Mouse (Mus musculus) urinary bladder, postnatal 25 days (tissue): ENCODE results near the gene Dazap1.
A peak's percentile ranks its signal among the peaks of the same experiment; 100 is the strongest.

Source experiments
- DNase-seq: peaks from one replicate; pipeline ENCODE4 v3.0.0; 2022; ENCODE audit warnings: low spot score

Gene Dazap1

GRCm38 (mm10) chr10:80299301-80299700, 38.0 kb downstream of the Dazap1 start:
- DNase-seq, result no peak

DNA sequence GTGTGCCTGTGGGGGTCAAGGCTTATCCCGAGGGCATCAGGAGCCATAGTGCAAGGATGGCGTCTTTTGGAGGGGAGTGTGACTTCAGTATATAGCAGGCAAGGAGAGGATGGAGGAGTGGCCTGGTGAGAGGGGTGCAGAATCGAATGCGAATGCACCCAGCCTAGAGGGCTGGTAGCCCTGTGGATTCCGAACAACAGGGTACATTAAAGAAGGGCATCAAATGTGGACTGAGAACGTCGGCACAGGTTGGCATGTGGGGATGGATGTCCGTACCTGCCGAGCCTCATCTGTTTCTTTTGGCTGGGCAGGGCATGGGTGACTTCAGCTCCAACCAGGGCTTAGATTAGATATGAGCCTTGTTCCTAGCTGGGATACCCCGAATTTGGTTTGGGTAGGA, 38.5 kb downstream of the Dazap1 start:
- DNase-seq, result no peak

DNA sequence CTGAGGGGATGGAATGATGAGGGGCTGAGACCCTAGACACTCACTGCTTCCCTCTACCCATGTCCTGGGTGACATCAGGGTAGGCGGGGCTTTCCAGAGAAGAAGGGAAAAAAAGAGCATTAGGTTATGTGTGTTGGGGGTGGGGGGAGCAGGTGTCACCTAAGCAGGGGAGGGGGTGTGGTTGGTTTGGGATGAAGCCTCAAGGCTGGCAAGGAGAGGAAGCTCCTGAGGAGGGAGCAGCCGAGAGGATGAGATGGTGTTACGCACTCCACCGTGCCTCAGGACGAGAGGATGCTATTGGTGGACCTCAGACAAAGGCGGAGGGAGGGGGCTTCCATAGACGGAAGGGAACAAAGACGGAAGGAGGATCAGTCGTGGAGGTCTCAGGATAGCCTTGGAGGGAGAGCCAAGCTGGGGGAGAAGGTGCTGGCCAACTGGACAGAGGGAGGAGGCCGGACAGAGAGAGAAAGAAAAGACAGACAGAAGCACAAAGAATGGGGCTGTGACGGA, 39.4 kb downstream of the Dazap1 start:
- no peak for DNase-seq

DNA sequence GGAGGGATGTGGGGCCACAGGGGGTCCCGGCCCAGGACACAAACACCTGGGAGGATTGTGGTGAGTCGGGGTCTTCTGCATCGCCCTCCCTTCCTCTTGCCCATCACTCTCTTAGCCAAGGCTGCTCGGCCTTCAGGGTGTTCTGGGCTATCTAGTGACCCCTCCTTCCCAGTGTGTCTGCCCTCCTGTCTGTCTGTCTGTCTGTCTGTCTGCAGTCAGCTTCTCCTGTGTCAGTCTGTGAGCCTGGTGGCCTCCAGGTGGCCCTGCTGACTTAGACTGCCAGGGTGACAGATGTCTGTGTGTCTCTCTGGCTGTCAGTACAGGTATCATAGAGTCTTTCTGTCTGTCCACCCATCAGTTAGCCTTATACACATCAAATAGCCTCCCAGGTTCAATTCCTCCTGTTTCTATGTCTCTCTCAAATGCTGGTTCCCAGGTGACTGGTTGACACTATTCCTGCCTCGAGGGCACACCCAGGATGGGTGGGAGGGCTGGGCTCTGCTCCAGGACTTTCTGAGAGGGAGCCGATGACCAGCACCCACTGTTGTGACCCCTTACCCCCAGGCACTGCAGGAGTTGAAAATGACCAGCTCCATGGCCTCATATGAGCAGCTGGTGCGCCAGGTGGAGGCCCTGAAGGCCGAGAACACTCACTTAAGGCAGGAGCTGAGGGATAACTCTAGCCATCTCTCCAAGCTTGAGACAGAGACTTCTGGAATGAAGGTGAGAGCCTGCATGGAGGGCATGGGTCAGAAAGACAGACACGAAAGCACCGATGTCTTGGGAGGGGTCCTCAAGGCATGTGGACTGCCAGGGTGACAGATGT, 40.2 kb downstream of the Dazap1 start:
- no peak for DNase-seq

DNA sequence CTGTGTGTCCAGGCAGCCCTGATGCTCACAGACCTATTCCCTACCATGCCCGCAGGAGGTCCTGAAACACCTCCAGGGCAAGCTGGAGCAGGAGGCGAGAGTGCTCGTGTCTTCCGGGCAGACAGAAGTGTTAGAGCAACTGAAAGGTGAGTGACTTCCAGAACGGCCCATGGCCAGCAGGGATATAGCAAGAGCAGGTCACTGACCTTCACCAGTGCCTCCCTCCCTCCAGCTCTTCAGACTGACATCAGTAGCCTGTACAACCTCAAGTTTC, 40.7 kb downstream of the Dazap1 start:
- DNase-seq, result no peak

- peak; percentile 53 for DNase-seq
Measured at GRCm38 (mm10) chr10:80302471-80302881, 41.2 kb downstream of the Dazap1 start.

GRCm38 (mm10) chr10:80304458-80304857, 43.2 kb downstream of the Dazap1 start:
- no peak for DNase-seq

- no peak for DNase-seq
Measured at GRCm38 (mm10) chr10:80304862-80305261, 43.6 kb downstream of the Dazap1 start.

DNA sequence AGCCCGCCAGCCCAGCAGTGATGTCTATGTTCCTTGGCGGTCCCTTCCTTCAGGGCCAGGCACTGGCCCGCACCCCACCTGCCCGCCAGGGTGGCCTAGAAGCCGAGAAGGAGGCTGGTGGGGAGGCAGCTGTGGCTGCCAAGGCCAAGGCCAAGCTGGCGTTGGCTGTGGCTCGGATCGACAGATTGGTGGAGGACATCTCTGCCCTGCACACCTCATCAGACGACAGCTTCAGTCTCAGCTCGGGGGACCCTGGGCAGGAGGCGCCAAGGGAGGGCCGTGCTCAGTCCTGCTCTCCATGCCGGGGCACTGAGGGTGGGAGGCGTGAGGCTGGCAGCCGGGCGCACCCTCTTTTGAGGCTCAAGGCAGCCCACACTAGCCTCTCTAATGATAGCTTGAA, 50.3 kb downstream of the Dazap1 start:
- no peak for DNase-seq

DNA sequence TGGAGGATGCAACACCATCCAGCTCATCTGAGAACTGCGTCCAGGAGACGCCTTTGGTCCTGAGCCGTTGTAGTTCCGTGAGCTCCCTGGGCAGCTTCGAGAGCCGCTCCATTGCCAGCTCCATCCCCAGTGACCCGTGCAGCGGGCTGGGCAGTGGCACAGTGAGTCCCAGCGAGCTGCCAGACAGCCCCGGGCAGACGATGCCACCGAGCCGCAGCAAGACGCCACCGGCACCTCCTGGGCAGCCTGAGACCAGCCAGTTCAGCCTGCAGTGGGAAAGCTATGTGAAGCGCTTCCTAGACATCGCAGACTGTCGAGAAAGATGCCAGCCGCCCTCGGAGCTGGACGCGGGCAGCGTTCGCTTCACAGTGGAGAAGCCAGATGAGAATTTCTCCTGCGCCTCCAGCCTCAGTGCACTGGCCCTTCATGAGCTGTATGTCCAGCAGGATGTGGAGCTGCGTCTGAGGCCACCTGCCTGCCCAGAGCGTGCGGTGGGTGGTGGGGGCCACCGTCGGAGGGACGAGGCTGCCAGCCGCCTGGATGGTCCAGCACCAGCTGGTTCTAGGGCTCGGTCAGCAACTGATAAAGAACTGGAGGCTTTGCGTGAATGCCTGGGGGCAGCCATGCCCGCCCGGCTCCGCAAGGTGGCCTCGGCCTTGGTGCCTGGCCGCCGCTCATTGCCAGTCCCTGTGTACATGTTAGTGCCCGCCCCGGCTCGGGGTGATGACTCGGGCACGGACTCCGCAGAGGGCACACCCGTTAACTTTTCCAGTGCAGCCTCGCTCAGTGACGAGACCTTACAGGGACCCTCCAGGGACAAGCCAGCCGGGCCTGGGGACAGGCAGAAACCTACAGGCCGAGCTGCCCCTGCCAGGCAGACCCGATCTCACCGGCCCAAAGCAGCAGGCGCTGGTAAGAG, 51.6 kb downstream of the Dazap1 start:
- DNase-seq, result no peak

DNA sequence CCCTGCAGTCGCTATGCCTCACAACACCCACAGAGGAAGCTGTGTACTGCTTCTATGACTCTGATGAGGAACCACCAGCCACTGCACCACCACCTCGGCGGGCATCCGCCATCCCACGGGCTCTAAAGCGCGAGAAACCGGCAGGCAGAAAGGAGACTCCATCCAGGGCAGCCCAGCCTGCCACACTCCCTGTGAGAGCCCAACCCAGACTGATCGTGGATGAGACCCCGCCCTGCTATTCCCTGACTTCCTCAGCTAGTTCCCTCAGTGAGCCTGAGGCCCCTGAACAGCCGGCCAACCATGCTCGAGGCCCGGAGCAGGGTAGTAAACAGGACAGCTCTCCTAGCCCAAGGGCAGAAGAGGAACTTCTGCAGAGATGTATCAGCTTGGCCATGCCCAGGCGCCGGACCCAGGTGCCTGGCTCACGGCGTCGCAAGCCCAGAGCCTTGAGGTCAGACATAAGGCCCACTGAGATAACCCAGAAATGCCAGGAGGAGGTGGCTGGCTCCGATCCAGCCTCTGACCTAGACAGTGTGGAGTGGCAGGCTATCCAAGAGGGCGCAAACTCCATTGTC, 52.4 kb downstream of the Dazap1 start:
- no peak for DNase-seq

DNA sequence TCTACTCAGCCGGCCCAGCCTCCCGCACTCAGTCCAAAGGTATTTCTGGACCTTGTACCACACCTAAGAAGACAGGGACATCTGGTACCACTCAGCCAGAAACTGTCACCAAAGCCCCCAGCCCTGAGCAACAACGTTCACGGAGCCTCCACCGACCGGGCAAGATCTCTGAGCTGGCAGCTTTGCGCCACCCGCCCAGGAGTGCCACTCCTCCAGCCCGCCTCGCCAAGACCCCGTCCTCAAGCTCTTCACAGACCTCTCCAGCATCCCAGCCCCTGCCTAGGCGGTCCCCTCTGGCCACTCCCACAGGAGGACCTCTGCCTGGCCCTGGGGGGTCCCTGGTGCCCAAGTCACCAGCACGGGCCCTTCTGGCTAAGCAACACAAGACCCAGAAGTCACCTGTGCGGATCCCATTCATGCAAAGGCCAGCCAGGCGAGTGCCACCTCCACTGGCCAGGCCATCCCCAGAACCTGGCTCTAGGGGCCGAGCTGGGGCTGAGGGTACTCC, 53.3 kb downstream of the Dazap1 start:
- DNase-seq, result no peak

DNA sequence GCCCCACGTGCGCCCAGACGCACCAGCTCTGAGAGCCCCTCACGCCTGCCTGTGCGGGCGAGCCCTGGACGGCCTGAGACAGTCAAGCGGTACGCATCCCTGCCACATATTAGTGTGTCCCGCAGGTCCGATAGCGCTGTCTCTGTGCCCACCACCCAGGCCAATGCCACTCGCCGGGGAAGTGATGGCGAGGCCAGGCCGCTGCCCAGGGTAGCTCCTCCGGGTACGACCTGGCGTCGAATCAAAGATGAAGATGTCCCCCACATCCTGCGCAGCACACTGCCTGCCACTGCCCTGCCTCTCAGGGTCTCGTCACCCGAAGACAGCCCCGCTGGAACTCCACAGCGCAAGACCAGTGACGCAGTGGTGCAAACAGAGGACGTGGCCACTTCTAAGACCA, 54.0 kb downstream of the Dazap1 start:
- no peak for DNase-seq

GRCm38 (mm10) chr10:80316359-80316781, 55.1 kb downstream of the Dazap1 start:
- DNase-seq, result no peak

GRCm38 (mm10) chr10:80317011-80317410, 55.7 kb downstream of the Dazap1 start:
- no peak for DNase-seq

DNA sequence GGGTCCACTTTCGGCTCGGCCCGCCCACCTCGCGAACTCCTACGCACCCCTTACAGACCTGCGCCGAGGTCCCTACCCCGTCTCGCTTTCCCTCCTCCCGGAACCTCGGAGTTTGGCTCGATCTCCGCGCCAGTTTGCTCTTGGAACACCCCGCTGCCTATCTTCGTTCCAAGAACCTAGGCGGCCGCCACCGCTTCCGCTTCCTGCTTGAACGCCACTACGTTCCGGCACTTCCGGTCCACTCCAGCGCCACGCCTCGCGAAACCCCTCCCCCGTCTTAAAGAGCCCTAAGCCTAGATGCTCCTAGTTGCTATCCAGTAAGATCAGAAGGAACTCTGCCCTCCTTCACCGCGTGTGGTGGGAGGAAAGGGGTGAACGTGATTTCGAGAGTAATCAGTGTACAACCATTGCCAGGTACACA, 59.1 kb downstream of the Dazap1 start, which contains the start of gene 2310011J03Rik:
Gene 2310011J03Rik (minus strand): TSS at position 198 of the 421 bp plus-strand sequence.
- DNase-seq, result peak; percentile 84

GRCm38 (mm10) chr10:80321014-80321669, 59.9 kb downstream of the Dazap1 start:
- DNase-seq, result no peak

DNA sequence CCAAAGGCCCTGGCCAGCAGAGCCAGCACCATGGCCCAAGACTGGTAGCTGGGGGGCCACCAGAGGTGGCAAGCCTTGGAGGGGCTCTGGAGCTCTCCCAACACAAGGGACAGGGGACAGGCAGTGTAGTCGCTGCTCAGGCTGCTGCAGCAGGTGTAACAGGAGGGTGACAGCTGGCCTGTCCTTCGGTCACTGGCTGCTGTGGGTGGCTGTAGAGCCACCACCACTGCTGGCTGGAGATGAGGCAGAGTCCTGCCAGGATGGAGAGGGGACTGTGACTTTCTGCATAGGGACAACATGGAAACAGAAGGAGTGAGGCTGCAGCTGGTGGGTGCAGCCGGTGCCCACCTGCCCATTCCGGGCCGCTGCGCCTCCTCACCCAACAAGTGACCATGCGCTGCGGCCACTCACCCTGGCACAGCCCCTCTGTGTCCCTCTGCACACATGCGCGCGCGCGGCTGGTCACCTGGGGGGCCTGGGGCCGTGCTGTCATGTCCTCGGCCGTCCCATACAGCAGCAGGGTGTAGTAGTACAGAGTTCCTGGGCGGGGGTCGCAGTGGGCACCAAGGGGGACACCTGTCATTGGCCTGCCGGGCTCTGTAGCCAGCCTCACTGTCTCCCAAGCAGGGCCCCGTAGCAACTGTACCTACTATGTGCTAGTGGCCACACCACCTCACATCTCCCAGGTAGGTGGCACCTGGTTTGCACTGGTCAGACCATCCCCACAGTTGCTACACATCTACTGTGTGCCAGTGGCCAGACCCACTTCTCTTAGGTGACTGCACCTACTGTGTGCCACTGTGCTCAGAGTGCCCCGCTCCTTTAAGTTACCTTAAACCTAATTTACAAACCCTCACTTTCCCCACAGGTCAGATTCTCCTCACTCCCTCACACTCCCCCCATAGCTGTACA, 60.6 kb downstream of the Dazap1 start:
- DNase-seq, result no peak

DNA sequence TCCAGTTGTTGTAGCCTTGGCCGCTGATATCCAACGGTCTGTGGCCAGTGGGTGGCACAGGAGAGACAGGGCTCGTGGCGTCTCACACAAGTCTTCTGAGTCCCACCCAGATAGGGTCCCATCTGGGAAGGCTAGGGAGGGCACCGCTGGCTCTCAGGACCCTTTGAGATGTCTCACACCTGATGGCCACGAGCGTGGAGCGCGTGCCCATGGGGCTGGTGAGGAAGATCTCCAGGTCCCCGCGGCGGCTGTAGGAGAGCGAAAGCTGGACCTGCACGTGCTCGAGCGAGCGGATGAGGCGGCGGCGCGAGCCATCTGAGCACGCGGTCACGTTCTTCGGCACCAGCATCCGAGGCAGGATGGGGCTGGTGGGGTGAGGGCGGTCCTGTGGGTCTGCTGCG, 61.5 kb downstream of the Dazap1 start:
- no peak for DNase-seq

GRCm38 (mm10) chr10:80323261-80324119, 62.2 kb downstream of the Dazap1 start:
- DNase-seq, result peak; percentile 87
